In genomic region chr8:116252455-116253216, GRCm38 (mm10) we compare ENCODE assay signal across 14 mouse cellular contexts.
DNase-seq lines count a peak whose midpoint lies in the region.
"Had no signal": no experiment of that assay in that cellular context is flagged by ENCODE, and none has a peak within 500 bp of the region (broad histone marks: within the 10 kb centered on the region; RNA-seq: fewer than 3 reads in every experiment).

No protein-coding gene starts in this region.

- DNase-seq in embryo, embryonic 10.5 days (ENCODE audit: low spot score), result peak; percentile 28
- no peak for DNase-seq in embryo, embryonic 11 days
- DNase-seq in kidney, adult 11 months, result peak; percentile 63
- no peak for DNase-seq in kidney, adult 18-20 months
- peak; percentile 19 to 64 for DNase-seq in kidney, adult 8-10 months
- peak; percentile 63 for DNase-seq in kidney, postnatal 10 days
- DNase-seq in right cerebral cortex, adult 18-20 months, result no peak
- DNase-seq in left cerebral cortex, adult 8-10 months (ENCODE audit: low spot score in 2 of 2), result no peak
- DNase-seq: adrenal gland, postnatal 14 days; cerebellum, adult 11-12 months; cerebellum, postnatal 14 days; gastrocnemius, postnatal 14 days; layer of hippocampus, adult 9-11 months; lung, adult 2 months had no signal

Comparison
In these comparisons a context has a peak if more than half of its experiments do, and no peak if none do; other contexts are left out.
1. DNase-seq: peak in embryo, embryonic 10.5 days (single experiment), kidney, adult 11 months (single experiment), kidney, adult 8-10 months (2 of 2) and kidney, postnatal 10 days (single experiment); none in embryo, embryonic 11 days (single experiment), kidney, adult 18-20 months (single experiment), right cerebral cortex, adult 18-20 months (single experiment) and left cerebral cortex, adult 8-10 months (0 of 2).